Mouse (Mus musculus) spleen, adult 2 months (tissue): ENCODE data around the gene Ufsp1.

Source experiments
- CTCF ChIP-seq: fragments of 200-500 bp; IDR thresholded peaks from 2 replicates; pipeline ENCODE4 v1.5.1; 2011; ENCODE audit warnings: mild to moderate bottlenecking, inconsistent platforms; ENCODE audit not compliant: insufficient read depth, insufficient read length, insufficient replicate concordance; ENCODE audit errors: extremely low read depth
- POLR2A ChIP-seq: fragments of 200-500 bp; IDR thresholded peaks from 2 replicates; pipeline ENCODE4 v1.6.1; 2011; ENCODE audit warnings: low read depth, low read length, inconsistent platforms

DNA sequence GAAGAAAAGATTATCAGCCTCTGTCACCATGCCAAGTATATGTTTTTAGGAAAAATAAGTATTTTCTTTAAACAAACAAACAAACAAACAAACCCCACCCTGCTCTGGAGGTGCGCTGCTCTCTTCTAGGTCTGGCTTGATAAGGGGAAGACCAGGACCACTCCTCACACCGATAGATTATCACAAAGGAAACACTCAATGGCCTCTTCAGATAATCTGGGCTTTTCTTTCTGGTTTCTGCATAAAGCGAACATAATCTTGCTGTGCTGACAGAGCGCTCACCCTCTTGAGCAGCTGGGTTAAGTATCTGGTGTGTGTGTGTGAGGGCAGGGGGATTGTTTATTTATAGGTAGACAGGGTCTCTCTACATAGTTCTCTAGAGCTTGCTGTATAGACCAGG, 9.2 kb downstream of the Ufsp1 start:
- no peak for TF ChIP-seq CTCF
- no peak for TF ChIP-seq POLR2A
